Mouse (Mus musculus): ENCODE measurements around the gene Tespa1. TPM values are rescaled to one million over a fixed set of nuclear protein-coding genes. Genes with fewer than 3 reads are reported as not detected.

The Tespa1 gene
- polyA plus RNA-seq, 2 experiments: 1.8 to 2.3 TPM

DNA sequence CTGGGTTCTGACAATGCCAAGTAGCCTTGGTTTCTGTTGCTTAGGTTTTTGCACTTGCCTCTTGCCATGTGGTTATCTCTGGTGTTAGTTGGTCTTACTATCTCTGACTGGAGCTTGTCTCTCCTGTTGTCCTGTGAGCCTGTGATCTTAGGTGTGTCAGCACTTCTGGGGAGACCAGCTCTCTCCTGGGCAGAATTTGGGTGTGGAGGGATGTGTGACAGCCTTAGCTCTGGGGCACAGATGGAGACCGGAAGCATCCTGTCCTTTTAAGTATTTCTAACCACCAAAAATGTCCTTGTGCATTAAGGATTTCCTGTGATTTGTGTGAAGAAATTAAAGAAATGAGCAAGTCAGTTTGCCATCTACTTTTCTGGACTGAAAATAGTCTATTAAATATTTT is 21.4 kb downstream of the Tespa1 start:
- WGBS: 79% methylated on average over 1 of the region's 1 CpGs
- DNase-seq (ENCODE audit: low spot score) (no peak), ATAC-seq (ENCODE audit: low FRiP score, low read depth) (no peak)
- no peaks in the 10 kb centered on the region for H3K36me3 ChIP-seq (ENCODE audit: control insufficient read depth, insufficient read depth, low read length)
- TF ChIP-seq POLR2A (IDR thresholded peaks at IDR 0.05; ENCODE audit: borderline replicate concordance, extremely low read depth, insufficient read depth, insufficient read length): no peak
- H3K9ac ChIP-seq (ENCODE audit: low read depth, low read length, severe bottlenecking): no peak overlapping the region
- no peak overlapping the region for H3K27ac ChIP-seq (replicated peaks; ENCODE audit: low read depth, low read length)
- H3K4me1 ChIP-seq (ENCODE audit: control insufficient read depth, insufficient read depth, low read length): no peaks in the 10 kb centered on the region
- H3K27me3 ChIP-seq (ENCODE audit: control insufficient read depth, insufficient read depth, low read length): no peaks in the 10 kb centered on the region
- H3K4me2 ChIP-seq (replicated peaks; ENCODE audit: low read depth, low read length, severe bottlenecking): no peak overlapping the region
- H3K4me3 ChIP-seq (replicated peaks; ENCODE audit: low read length): no peak overlapping the region
- no peaks in the 10 kb centered on the region for H3K9me3 ChIP-seq (ENCODE audit: control insufficient read depth, low read length)

GRCm38 (mm10) chr10:130363438-130364164 is 40.9 kb downstream of the Tespa1 start:
- no peaks in the 10 kb centered on the region for H3K36me3 ChIP-seq (ENCODE audit: control insufficient read depth, insufficient read depth, low read length)
- 52% methylated on average over 2 of the region's 2 CpGs for WGBS
- no peak overlapping the region for H3K4me3 ChIP-seq (replicated peaks; ENCODE audit: low read length)
- no peak for TF ChIP-seq POLR2A (IDR thresholded peaks at IDR 0.05; ENCODE audit: borderline replicate concordance, extremely low read depth, insufficient read depth, insufficient read length)
- H3K4me1 ChIP-seq (ENCODE audit: control insufficient read depth, insufficient read depth, low read length): no peaks in the 10 kb centered on the region
- DNase-seq (ENCODE audit: low spot score) (peak; percentile 54), ATAC-seq (ENCODE audit: low FRiP score, low read depth) (peak; percentile 73; the same call in 1 of the 2 replicates)
- no peaks in the 10 kb centered on the region for H3K27me3 ChIP-seq (ENCODE audit: control insufficient read depth, insufficient read depth, low read length)
- no peak overlapping the region for H3K9ac ChIP-seq (ENCODE audit: low read depth, low read length, severe bottlenecking)
- H3K4me2 ChIP-seq (replicated peaks; ENCODE audit: low read depth, low read length, severe bottlenecking): no peak overlapping the region
- no peak overlapping the region for H3K27ac ChIP-seq (replicated peaks; ENCODE audit: low read depth, low read length)
- no peaks in the 10 kb centered on the region for H3K9me3 ChIP-seq (ENCODE audit: control insufficient read depth, low read length)

- Histone ChIP-seq H3K4me1 (ENCODE audit: control insufficient read depth, insufficient read depth, low read length) (no peaks in the 10 kb centered on the region), H3K9ac (ENCODE audit: low read depth, low read length, severe bottlenecking) (no peak overlapping the region), H3K27me3 (ENCODE audit: control insufficient read depth, insufficient read depth, low read length) (no peaks in the 10 kb centered on the region)
These were observed 42.1 kb downstream of the Tespa1 start for GRCm38 (mm10) chr10:130364766-130365165.

GRCm38 (mm10) chr10:130368384-130368783 is 45.7 kb downstream of the Tespa1 start:
- H3K27ac ChIP-seq (replicated peaks; ENCODE audit: low read depth, low read length): no peak overlapping the region
- H3K27me3 ChIP-seq (ENCODE audit: control insufficient read depth, insufficient read depth, low read length): no peaks in the 10 kb centered on the region
- DNase-seq (ENCODE audit: low spot score) (no peak), ATAC-seq (ENCODE audit: low FRiP score, low read depth) (no peak)
- H3K4me1 ChIP-seq (ENCODE audit: control insufficient read depth, insufficient read depth, low read length): no peaks in the 10 kb centered on the region
- H3K4me3 ChIP-seq (replicated peaks; ENCODE audit: low read length): no peak overlapping the region
- no peaks in the 10 kb centered on the region for H3K9me3 ChIP-seq (ENCODE audit: control insufficient read depth, low read length)
- H3K4me2 ChIP-seq (replicated peaks; ENCODE audit: low read depth, low read length, severe bottlenecking): no peak overlapping the region
- H3K9ac ChIP-seq (ENCODE audit: low read depth, low read length, severe bottlenecking): no peak overlapping the region
- H3K36me3 ChIP-seq (ENCODE audit: control insufficient read depth, insufficient read depth, low read length): no peaks in the 10 kb centered on the region
- no peak for TF ChIP-seq POLR2A (IDR thresholded peaks at IDR 0.05; ENCODE audit: borderline replicate concordance, extremely low read depth, insufficient read depth, insufficient read length)

More at GRCm38 (mm10) chr10:130364766-130365165, 42.1 kb downstream of the Tespa1 start:
- no peak for TF ChIP-seq POLR2A (IDR thresholded peaks at IDR 0.05; ENCODE audit: borderline replicate concordance, extremely low read depth, insufficient read depth, insufficient read length)
- H3K36me3 ChIP-seq (ENCODE audit: control insufficient read depth, insufficient read depth, low read length): no peaks in the 10 kb centered on the region
- no peak overlapping the region for H3K27ac ChIP-seq (replicated peaks; ENCODE audit: low read depth, low read length)
- DNase-seq (ENCODE audit: low spot score) (no peak), ATAC-seq (ENCODE audit: low FRiP score, low read depth) (no peak)
- no peaks in the 10 kb centered on the region for H3K9me3 ChIP-seq (ENCODE audit: control insufficient read depth, low read length)
- no peak overlapping the region for H3K4me3 ChIP-seq (replicated peaks; ENCODE audit: low read length)
- no peak overlapping the region for H3K4me2 ChIP-seq (replicated peaks; ENCODE audit: low read depth, low read length, severe bottlenecking)

DNA sequence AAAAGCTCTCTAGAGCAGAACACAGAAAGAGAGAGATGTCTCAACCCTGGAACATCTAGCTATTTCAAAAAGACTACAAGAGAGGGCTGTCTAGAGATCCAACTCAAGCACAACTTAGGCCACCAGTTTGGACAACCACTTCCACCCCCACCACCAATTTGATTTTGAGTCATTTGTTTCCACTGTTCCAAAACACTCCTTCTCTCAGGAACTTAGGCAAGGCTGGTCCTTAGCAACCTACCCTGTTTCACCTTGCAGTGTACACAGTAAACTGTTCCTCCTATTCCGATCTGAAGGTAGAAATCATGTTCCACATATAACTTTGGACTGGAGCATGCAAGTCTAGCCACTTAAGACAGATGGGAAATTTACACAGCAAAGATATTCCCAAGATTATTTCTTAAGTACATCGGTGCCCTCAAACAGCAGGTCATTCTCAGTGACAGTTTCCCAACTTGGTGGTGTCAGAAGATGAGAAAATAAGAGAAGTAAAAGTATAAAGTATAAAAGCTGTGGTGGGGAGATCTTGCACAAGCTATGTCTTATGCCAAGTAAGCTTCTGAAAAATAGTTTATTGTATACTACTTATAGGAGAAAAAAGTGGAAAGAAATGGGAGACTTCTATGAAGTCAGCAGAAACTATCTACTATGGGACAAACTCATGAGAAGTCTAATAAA is 47.5 kb downstream of the Tespa1 start:
- no peak overlapping the region for H3K9ac ChIP-seq (ENCODE audit: low read depth, low read length, severe bottlenecking)
- no peaks in the 10 kb centered on the region for H3K27me3 ChIP-seq (ENCODE audit: control insufficient read depth, insufficient read depth, low read length)
- H3K4me2 ChIP-seq (replicated peaks; ENCODE audit: low read depth, low read length, severe bottlenecking): no peak overlapping the region
- H3K27ac ChIP-seq (replicated peaks; ENCODE audit: low read depth, low read length): no peak overlapping the region
- no peaks in the 10 kb centered on the region for H3K4me1 ChIP-seq (ENCODE audit: control insufficient read depth, insufficient read depth, low read length)
- no peaks in the 10 kb centered on the region for H3K36me3 ChIP-seq (ENCODE audit: control insufficient read depth, insufficient read depth, low read length)
- no peak overlapping the region for H3K4me3 ChIP-seq (replicated peaks; ENCODE audit: low read length)
- no peak for ATAC-seq (ENCODE audit: low FRiP score, low read depth)
- H3K9me3 ChIP-seq (ENCODE audit: control insufficient read depth, low read length): no peaks in the 10 kb centered on the region
- DNase-seq (ENCODE audit: low spot score): no peak
- 88% methylated on average over 2 of the region's 2 CpGs for WGBS
- no peak for TF ChIP-seq POLR2A (IDR thresholded peaks at IDR 0.05; ENCODE audit: borderline replicate concordance, extremely low read depth, insufficient read depth, insufficient read length)

All from limb, embryonic 14.5 days (tissue).